Mouse (Mus musculus): ENCODE measurements around the gene Twnk.

DNA sequence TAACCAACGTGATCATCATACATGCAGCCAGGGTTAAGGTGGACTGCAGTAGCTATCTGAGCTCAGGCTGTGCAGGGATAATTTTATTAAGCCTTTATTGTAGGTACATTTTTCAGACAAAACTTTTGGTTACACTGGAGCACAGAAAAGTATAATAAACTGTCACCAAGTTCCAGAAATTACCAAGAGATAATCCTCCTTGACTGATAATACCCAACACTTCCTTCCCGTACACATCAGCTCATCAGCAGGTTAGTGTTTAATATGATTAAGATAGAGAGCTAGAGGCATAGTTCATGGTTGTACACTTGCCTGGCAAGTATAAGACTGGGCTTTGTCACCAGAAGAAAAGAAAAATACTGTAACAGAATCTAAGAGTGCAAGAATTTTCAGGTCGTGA is 37.1 kb upstream of the Twnk start:
- TF ChIP-seq CTCF (IDR thresholded peaks at IDR 0.05; ENCODE audit: insufficient read depth, low read length) (no peak), POLR2A (IDR thresholded peaks at IDR 0.05; ENCODE audit: borderline replicate concordance, extremely low read depth, low read depth, low read length) (no peak)
